Mouse (Mus musculus): ENCODE data around the gene Rbpj. TPM values are rescaled to one million over a fixed set of nuclear protein-coding genes. Genes with fewer than 3 reads are reported as not detected.

Rbpj gene
- polyA plus RNA-seq, 1 experiment from 2014 or later = 12.3 TPM

DNA sequence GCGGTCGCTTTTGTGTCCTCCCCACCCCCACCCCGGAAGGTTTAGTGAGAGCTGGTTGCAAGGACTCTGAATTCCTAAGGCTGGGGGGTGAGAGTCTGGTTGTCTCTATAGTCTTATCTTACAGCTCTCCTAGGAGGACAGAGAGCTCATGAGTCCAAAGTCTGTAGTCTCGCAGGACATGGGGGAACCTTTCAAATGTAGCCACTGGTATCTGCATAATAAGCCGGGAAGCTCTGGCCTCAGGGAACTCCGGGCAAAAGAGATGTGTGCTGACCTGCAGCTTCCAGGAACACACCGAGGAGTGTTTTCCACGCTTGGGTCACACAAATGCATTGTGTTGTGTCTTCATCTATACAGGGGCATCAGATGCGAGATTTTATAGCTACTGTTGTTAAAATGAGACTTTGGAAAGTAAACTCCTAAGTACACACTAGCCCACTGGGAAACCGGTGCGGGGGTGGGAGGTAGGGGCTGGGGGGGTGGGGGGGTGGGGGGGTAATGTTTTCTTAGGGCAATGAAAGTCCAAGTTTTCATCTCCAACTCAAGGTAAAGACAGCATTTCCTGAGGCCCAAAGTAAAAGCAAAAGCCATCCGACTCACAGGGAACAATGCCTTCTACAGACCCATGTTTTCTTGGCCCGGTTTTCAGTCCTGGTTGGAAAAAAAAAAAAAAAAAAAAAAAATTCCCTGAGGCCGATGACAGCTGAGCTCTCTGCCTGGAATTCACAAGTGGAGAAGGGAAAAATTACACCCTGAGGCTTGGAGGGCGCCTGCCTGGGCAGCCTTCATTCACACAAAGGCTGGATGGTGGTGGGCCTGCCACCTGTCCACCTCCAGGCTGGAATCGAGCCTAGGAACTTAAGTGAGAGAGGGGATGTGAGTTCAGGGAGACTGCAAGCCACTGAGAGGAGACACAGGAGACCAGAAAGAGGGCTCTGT, 4.5 kb downstream of the Rbpj start:
- no peaks in the 10 kb centered on the region for H3K27me3 ChIP-seq (ENCODE audit: control insufficient read depth, insufficient read depth, low read length)
- WGBS = 35% methylated on average over 16 of the region's 16 CpGs
- peaks cover 5% of the 10 kb centered on the region for H3K4me1 ChIP-seq (replicated peaks; ENCODE audit: control insufficient read depth, insufficient read depth)
- TF ChIP-seq EP300 (optimal IDR thresholded peaks at IDR 0.05) (no peak), CTCF (IDR thresholded peaks at IDR 0.05; ENCODE audit: low read depth) (peak; percentile 23; the same call in 1 of the 2 replicates)
- no peaks in the 10 kb centered on the region for H3K36me3 ChIP-seq (ENCODE audit: control insufficient read depth, insufficient read depth, low read length)
- H3K4me2 ChIP-seq (replicated peaks; ENCODE audit: low read depth) = peak overlapping the region; percentile 37
- no peaks in the 10 kb centered on the region for H3K9me3 ChIP-seq (ENCODE audit: control insufficient read depth, low read length)
- DNase-seq (ENCODE audit: low spot score) = peak; percentile 34
- no peak overlapping the region for H3K27ac ChIP-seq (replicated peaks)
- no peak overlapping the region for H3K9ac ChIP-seq (ENCODE audit: low read length)
- H3K4me3 ChIP-seq (ENCODE audit: low read depth, low read length) = peak overlapping the region; percentile 4; the same call in 1 of the 2 replicates
- ATAC-seq (ENCODE audit: low FRiP score, low TSS enrichment) = no peak

DNA sequence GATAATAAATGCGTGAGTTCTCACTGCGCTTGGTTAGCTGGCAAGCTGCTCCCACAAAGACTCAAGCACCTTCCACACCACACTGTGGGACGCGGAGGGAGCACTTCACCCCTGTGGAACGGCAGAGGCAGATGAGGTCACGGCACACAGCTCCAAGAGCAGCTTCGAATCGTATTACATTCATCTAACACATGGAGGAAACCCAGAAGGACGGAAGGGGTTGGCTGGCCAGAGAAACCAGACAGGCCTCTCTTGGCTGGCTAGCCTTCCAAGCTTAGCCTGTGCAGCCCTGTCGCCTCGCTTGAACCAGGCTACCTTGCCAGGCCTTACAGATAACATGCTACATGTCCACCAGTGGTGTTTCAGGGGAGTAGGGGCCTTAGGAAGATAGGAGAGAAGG, 6.5 kb downstream of the Rbpj start:
- Histone ChIP-seq H3K9me3 (ENCODE audit: control insufficient read depth, low read length) (no peaks in the 10 kb centered on the region), H3K4me1 (replicated peaks; ENCODE audit: control insufficient read depth, insufficient read depth) (peaks cover 5% of the 10 kb centered on the region), H3K36me3 (ENCODE audit: control insufficient read depth, insufficient read depth, low read length) (no peaks in the 10 kb centered on the region), H3K27me3 (ENCODE audit: control insufficient read depth, insufficient read depth, low read length) (no peaks in the 10 kb centered on the region), H3K9ac (ENCODE audit: low read length) (no peak overlapping the region), H3K27ac (replicated peaks) (no peak overlapping the region), H3K4me3 (ENCODE audit: low read depth, low read length) (no peak overlapping the region), H3K4me2 (replicated peaks; ENCODE audit: low read depth) (no peak overlapping the region)
- TF ChIP-seq EP300 (optimal IDR thresholded peaks at IDR 0.05) = no peak
- 70% methylated on average over 11 of the region's 11 CpGs for WGBS
- DNase-seq (ENCODE audit: low spot score) (no peak), ATAC-seq (ENCODE audit: low FRiP score, low TSS enrichment) (no peak)

DNA sequence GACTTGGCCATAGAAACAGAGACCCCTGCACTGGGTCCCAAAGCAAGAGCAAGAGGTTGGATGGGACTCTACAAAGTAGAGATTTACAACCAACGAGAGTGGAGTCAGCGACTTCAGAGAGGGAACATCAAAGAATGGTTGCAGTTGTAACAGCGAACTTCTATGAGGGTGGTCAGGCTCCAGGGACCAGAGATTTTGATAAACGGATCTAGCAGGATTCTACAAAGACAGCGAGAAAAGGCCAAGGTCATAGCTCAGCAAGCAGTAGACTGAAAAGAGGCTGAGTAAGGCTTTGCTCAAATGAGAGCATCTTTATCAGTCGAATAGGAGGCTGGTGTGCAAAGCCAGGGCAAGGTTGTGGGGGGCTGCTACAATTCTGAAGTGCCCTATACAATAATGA, 13.2 kb downstream of the Rbpj start:
- DNase-seq (ENCODE audit: low spot score) (no peak), ATAC-seq (ENCODE audit: low FRiP score, low TSS enrichment) (no peak)
- H3K4me3 ChIP-seq (ENCODE audit: low read depth, low read length) = no peak overlapping the region
- H3K4me1 ChIP-seq (replicated peaks; ENCODE audit: control insufficient read depth, insufficient read depth) = no peaks in the 10 kb centered on the region
- no peaks in the 10 kb centered on the region for H3K27me3 ChIP-seq (ENCODE audit: control insufficient read depth, insufficient read depth, low read length)
- no peaks in the 10 kb centered on the region for H3K9me3 ChIP-seq (ENCODE audit: control insufficient read depth, low read length)
- TF ChIP-seq EP300 (optimal IDR thresholded peaks at IDR 0.05) (no peak), CTCF (IDR thresholded peaks at IDR 0.05; ENCODE audit: low read depth) (no peak)
- no peak overlapping the region for H3K27ac ChIP-seq (replicated peaks)
- H3K9ac ChIP-seq (ENCODE audit: low read length) = no peak overlapping the region
- 85% methylated on average over 6 of the region's 6 CpGs for WGBS
- H3K36me3 ChIP-seq (ENCODE audit: control insufficient read depth, insufficient read depth, low read length) = no peaks in the 10 kb centered on the region
- H3K4me2 ChIP-seq (replicated peaks; ENCODE audit: low read depth) = no peak overlapping the region

DNA sequence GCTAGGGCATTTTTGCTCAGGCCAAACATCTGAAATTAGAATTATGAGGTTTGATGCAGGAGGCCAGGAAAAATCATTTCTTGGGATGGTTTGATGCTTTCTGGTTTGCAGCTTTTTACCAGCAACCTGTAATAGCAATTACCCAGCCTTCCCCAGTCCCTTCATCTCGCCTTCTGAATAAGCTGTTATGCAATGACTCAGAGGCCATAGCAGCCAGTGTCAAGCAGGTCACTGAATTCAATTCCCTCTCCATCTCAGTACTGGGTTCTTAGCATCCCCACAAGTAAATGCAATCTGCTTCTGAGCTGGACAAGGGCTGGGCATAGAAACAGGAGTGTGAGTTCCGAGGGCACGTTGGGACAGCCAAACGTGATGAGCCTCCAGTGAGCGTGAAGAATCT, 13.9 kb downstream of the Rbpj start:
- no peak overlapping the region for H3K4me2 ChIP-seq (replicated peaks; ENCODE audit: low read depth)
- H3K4me1 ChIP-seq (replicated peaks; ENCODE audit: control insufficient read depth, insufficient read depth) = no peaks in the 10 kb centered on the region
- DNase-seq (ENCODE audit: low spot score) = no peak
- 73% methylated on average over 5 of the region's 5 CpGs for WGBS
- no peak overlapping the region for H3K4me3 ChIP-seq (ENCODE audit: low read depth, low read length)
- H3K9me3 ChIP-seq (ENCODE audit: control insufficient read depth, low read length) = no peaks in the 10 kb centered on the region
- no peak for TF ChIP-seq EP300 (optimal IDR thresholded peaks at IDR 0.05)
- no peak for TF ChIP-seq CTCF (IDR thresholded peaks at IDR 0.05; ENCODE audit: low read depth)
- no peak overlapping the region for H3K9ac ChIP-seq (ENCODE audit: low read length)
- no peaks in the 10 kb centered on the region for H3K27me3 ChIP-seq (ENCODE audit: control insufficient read depth, insufficient read depth, low read length)
- ATAC-seq (ENCODE audit: low FRiP score, low TSS enrichment) = no peak
- no peaks in the 10 kb centered on the region for H3K36me3 ChIP-seq (ENCODE audit: control insufficient read depth, insufficient read depth, low read length)
- no peak overlapping the region for H3K27ac ChIP-seq (replicated peaks)

DNA sequence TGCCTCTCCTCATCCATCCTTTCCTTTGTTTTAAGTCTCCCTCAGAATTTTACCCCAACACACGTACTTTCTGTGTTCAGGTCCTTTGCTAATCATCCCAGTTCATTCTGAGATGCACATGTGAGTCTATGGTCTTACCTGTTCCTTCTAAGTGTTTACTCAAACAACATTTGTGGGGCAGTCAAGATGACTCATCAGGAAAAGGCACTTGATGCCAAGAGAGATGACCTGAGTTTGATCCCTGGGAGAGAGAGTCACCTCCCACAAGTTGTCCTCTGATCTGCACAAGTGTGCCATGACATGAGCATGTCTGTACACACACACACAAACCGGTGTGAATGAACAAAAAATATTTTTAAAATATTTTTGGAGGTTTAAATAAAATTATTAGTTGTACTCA, 15.1 kb downstream of the Rbpj start:
- ATAC-seq (ENCODE audit: low FRiP score, low TSS enrichment) = no peak

DNA sequence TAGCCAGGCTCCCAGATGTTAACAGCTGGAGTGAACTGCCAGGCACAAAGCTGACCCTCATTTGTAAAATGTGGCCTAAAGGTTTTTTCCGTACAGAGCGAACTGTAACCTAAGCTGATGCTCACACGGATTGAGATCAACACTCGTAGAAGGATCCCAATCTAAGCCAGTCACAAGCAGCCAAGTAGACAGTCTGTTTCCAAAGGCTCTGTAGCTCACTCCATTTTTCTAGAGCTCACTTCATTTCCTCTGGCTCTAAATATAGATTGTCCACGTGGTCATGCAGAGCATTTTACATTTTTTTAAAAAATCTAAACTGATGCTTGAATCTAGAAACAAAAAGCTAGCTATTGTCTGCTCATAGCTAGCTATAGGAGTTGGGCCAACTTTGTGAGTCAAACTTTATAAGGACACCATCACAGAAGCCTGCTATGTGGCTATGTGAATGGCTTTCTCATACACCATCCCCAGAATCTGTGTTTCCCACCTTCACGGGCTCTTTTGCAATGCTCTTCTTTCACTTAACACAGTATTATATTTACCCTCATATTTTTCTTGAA, 19.2 kb downstream of the Rbpj start:
- TF ChIP-seq CTCF (IDR thresholded peaks at IDR 0.05; ENCODE audit: low read depth) (no peak), EP300 (optimal IDR thresholded peaks at IDR 0.05) (no peak)
- Histone ChIP-seq H3K9ac (ENCODE audit: low read length) (no peak overlapping the region), H3K27me3 (ENCODE audit: control insufficient read depth, insufficient read depth, low read length) (no peaks in the 10 kb centered on the region), H3K27ac (replicated peaks) (no peak overlapping the region), H3K4me1 (replicated peaks; ENCODE audit: control insufficient read depth, insufficient read depth) (no peaks in the 10 kb centered on the region), H3K4me3 (ENCODE audit: low read depth, low read length) (no peak overlapping the region), H3K36me3 (ENCODE audit: control insufficient read depth, insufficient read depth, low read length) (no peaks in the 10 kb centered on the region), H3K9me3 (ENCODE audit: control insufficient read depth, low read length) (no peaks in the 10 kb centered on the region), H3K4me2 (replicated peaks; ENCODE audit: low read depth) (no peak overlapping the region)
- 58% methylated on average over 6 of the region's 6 CpGs for WGBS
- no peak for DNase-seq (ENCODE audit: low spot score)
- no peak for ATAC-seq (ENCODE audit: low FRiP score, low TSS enrichment)

More for the DNA sequence above, 15.1 kb downstream of the Rbpj start:
- Histone ChIP-seq H3K36me3 (ENCODE audit: control insufficient read depth, insufficient read depth, low read length) (no peaks in the 10 kb centered on the region), H3K4me3 (ENCODE audit: low read depth, low read length) (no peak overlapping the region), H3K27me3 (ENCODE audit: control insufficient read depth, insufficient read depth, low read length) (no peaks in the 10 kb centered on the region), H3K9ac (ENCODE audit: low read length) (no peak overlapping the region), H3K27ac (replicated peaks) (no peak overlapping the region), H3K4me1 (replicated peaks; ENCODE audit: control insufficient read depth, insufficient read depth) (no peaks in the 10 kb centered on the region), H3K4me2 (replicated peaks; ENCODE audit: low read depth) (no peak overlapping the region), H3K9me3 (ENCODE audit: control insufficient read depth, low read length) (no peaks in the 10 kb centered on the region)
- no peak for TF ChIP-seq EP300 (optimal IDR thresholded peaks at IDR 0.05)
- TF ChIP-seq CTCF (IDR thresholded peaks at IDR 0.05; ENCODE audit: low read depth) = no peak
- no peak for DNase-seq (ENCODE audit: low spot score)
- 57% methylated on average over 2 of the region's 2 CpGs for WGBS

Measured in stomach, postnatal 0 days (tissue).